Mouse (Mus musculus) ES-E14 (cell line): Measurements from ENCODE around the gene Frmd5. TPM values are rescaled to one million over a fixed set of nuclear protein-coding genes. Genes with fewer than 3 reads are reported as not detected.

Source experiments
- DNase-seq: peaks from one replicate; pipeline ENCODE4 v3.0.0-alpha.2; 2013; ENCODE audit warnings: low read depth, low spot score
- H3K27ac ChIP-seq: 2 replicates; pipeline ENCODE4 v1.5.1; 2012; ENCODE audit warnings: low read depth, mild to moderate bottlenecking, low read length, moderate library complexity, mixed read lengths; ENCODE audit not compliant: poor library complexity, insufficient read depth, severe bottlenecking
- H3K36me3 ChIP-seq: 2 replicates; pipeline ENCODE4 v1.6.1; 2012; ENCODE audit warnings: mild to moderate bottlenecking, low read length, moderate library complexity, mixed read lengths; ENCODE audit not compliant: control insufficient read depth, poor library complexity, insufficient read depth, severe bottlenecking
- H3K4me1 ChIP-seq, 2 experiments: fragments of 150-350 bp in 1 of 2; sonication (generic) in 1 of 2; 2 replicates each; pipeline ENCODE4 v1.6.1; 2012; ENCODE audit warnings: low read length in 2 of 2, mild to moderate bottlenecking in 1 of 2, mixed read lengths in 1 of 2; ENCODE audit not compliant: control insufficient read depth in 2 of 2, insufficient read depth in 2 of 2, poor library complexity in 1 of 2
- H3K4me3 ChIP-seq, 2 experiments: fragments of 150-350 bp in 1 of 2; sonication (generic) in 1 of 2; 2 replicates each; pipeline ENCODE4 v1.5.1; 2012; ENCODE audit warnings: low read length in 2 of 2, low read depth in 1 of 2, mild to moderate bottlenecking in 1 of 2, mixed read lengths in 1 of 2; ENCODE audit not compliant: insufficient read depth in 1 of 2, poor library complexity in 1 of 2, severe bottlenecking in 1 of 2
- H3K9ac ChIP-seq: 2 replicates; pipeline ENCODE4 v1.6.1; 2012; ENCODE audit warnings: low read depth, mild to moderate bottlenecking, low read length, mixed read lengths; ENCODE audit not compliant: poor library complexity, insufficient read depth, severe bottlenecking
- H3K9me3 ChIP-seq: fragments of 150-350 bp; sonication (generic); 2 replicates; pipeline ENCODE4 v1.6.1; 2012; ENCODE audit warnings: low read depth, mild to moderate bottlenecking, low read length; ENCODE audit not compliant: control insufficient read depth, insufficient read depth
- CHD2 ChIP-seq: IDR thresholded peaks from 2 replicates; pipeline ENCODE4 v1.6.1; 2014; ENCODE audit warnings: mild to moderate bottlenecking, low read depth, low read length, inconsistent platforms
- HCFC1 ChIP-seq: IDR thresholded peaks from 2 replicates; pipeline ENCODE4 v1.6.1; 2012; ENCODE audit warnings: low read length, inconsistent platforms, borderline replicate concordance; ENCODE audit not compliant: insufficient read depth
- MAFK ChIP-seq: IDR thresholded peaks from 2 replicates; pipeline ENCODE4 v1.6.1; 2014; ENCODE audit warnings: mild to moderate bottlenecking, low read depth, low read length, inconsistent platforms; ENCODE audit not compliant: insufficient read depth
- ZC3H11A ChIP-seq: IDR thresholded peaks from 2 replicates; pipeline ENCODE4 v1.6.1; 2012; ENCODE audit warnings: low read depth, mild to moderate bottlenecking, inconsistent platforms, low read length, borderline replicate concordance
- ZNF384 ChIP-seq: IDR thresholded peaks from 2 replicates; pipeline ENCODE4 v1.6.1; 2012; ENCODE audit warnings: low read depth, low read length, inconsistent platforms
- in situ Hi-C, 2 experiments: fragments of 600-800 bp; cut with MboI; formaldehyde crosslinking; loops; one replicate each; pipeline ENCODE4 v1.15.1; 2025; ENCODE audit warnings: low sequenced_read_pairs in 2 of 2, inconsistent platforms in 1 of 2; ENCODE audit not compliant: unreplicated experiment in 2 of 2
- total RNA-seq: library from RNA; depleted of rRNA; stranded (reverse); fragments of 300-350 nt; gene quantifications from 2 replicates; pipeline ENCODE4 v1.2.3, GENCODE M21; 2012

Frmd5 gene
- total RNA-seq, 1 experiment = 4.8 TPM

DNA sequence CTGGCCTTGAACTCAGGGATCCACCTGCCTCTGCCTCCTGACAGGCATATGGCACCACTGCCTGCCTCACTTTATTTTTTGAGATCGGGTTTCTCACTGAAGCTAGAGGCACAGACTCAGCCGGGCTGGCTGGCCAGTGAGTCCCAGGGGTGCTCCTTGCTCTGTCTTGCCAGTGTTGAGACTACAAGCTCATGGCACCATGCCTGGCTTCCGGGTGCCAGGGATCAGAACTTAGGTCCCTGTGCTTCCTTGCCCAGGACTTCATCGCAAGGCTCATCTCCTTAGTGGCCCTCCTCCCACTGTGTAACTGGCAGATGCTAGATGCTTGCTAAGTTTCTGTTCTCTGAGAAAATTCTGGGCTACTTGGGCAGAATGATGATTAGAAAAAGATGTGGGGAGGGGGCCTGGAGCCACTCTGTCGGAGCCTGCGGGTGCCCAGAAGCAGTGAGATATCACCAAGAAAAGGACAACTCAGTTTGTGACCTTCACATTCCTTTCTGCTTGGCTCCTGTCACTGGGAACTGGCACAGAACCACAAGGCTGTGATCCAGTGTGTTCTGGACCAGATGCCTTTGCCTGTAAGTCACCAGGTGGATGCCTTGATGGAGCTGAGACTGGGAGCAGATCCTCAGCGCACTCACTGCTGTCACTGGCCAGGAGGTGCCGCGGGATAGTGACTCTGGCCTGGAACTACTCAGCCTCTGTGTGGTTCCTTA, 192.2 kb downstream of the Frmd5 start:
- no peak overlapping the region for H3K9ac ChIP-seq
- H3K4me3 ChIP-seq = no peak overlapping the region
- H3K9me3 ChIP-seq = no peaks in the 10 kb centered on the region
- no peak overlapping the region for H3K27ac ChIP-seq
- TF ChIP-seq HCFC1 = no peak
- TF ChIP-seq ZNF384 = no peak
- no peak for TF ChIP-seq CHD2
- TF ChIP-seq ZC3H11A = no peak
- no peak for TF ChIP-seq MAFK
- in situ Hi-C loops = no loop called here
- no peak for DNase-seq
- peaks cover 0 to 11% of the 10 kb centered on the region in 2 experiments; a peak in 1 of 4 replicates for H3K4me1 ChIP-seq
- H3K36me3 ChIP-seq = no peaks in the 10 kb centered on the region

DNA sequence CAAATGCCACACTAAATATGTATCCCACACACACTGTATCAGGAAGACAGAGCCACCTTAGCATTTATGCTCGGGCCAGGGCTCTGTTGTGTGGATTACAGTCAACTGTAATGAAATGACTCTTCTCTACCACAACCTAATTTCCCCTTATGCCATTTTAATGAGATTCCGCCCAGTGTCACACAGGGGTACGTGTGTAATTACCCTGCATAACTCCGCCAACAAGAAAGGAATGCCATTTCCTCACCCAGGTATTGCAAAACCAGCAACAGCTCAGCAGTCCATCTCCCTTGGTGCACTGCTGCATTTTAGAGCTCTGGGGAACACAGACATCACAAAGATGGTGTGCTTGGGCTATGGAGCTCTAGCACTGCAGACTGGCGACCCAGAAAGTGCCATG, 194.8 kb downstream of the Frmd5 start:
- no peak for DNase-seq
- H3K36me3 ChIP-seq = no peaks in the 10 kb centered on the region
- no peaks in the 10 kb centered on the region for H3K9me3 ChIP-seq
- H3K9ac ChIP-seq = no peak overlapping the region
- no peak overlapping the region for H3K27ac ChIP-seq
- no peak for TF ChIP-seq ZNF384
- TF ChIP-seq MAFK = no peak
- no peak for TF ChIP-seq HCFC1
- no peak for TF ChIP-seq CHD2
- TF ChIP-seq ZC3H11A = no peak
- H3K4me3 ChIP-seq = no peak overlapping the region
- H3K4me1 ChIP-seq = peaks cover 0 to 11% of the 10 kb centered on the region in 2 experiments; a peak in 1 of 4 replicates
- in situ Hi-C loops = no loop called here

- in situ Hi-C loops = no loop called here
- Histone ChIP-seq H3K27ac (no peak overlapping the region), H3K9ac (no peak overlapping the region), H3K9me3 (no peaks in the 10 kb centered on the region), H3K4me3 (no peak overlapping the region), H3K36me3 (no peaks in the 10 kb centered on the region), H3K4me1 (peaks cover 0 to 11% of the 10 kb centered on the region in 2 experiments; a peak in 1 of 4 replicates)
- no peak for DNase-seq
- TF ChIP-seq MAFK (no peak), CHD2 (no peak), ZC3H11A (no peak), ZNF384 (no peak), HCFC1 (no peak)
These were observed 196.6 kb downstream of the Frmd5 start for GRCm38 (mm10) chr2:121610008-121610884.

DNA sequence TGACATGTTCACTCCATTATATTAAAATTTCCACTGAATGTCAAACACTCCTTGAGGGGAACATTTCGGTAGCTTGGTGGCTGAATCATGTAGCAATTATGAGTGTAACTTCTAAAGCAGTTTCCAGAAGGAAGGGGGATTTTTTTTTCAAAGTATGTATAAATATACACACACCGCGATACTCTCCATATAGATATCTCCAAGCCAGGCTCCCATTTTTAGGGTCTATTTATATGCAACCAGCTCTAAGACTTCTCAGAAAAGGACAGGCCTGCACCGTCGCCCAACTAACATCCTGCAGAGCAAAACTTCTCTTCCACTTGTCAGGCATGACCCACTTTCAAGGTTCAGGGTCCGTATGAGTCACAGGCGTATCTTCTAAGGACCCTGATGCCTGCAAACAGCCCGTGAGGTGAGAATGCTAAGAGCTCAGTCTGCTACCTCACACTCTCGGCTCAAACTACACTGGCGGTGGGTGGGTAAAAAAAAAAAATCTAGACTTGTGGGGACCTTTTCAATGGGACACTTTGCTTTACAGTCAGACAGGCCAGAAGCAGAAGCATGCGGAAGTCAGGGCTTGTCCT, 197.7 kb downstream of the Frmd5 start:
- no peak for DNase-seq
- peaks cover 0 to 11% of the 10 kb centered on the region in 2 experiments; a peak in 1 of 4 replicates for H3K4me1 ChIP-seq
- no peak overlapping the region for H3K9ac ChIP-seq
- TF ChIP-seq CHD2 (no peak), HCFC1 (no peak), ZC3H11A (no peak), ZNF384 (no peak), MAFK (no peak)
- H3K36me3 ChIP-seq = no peaks in the 10 kb centered on the region
- H3K9me3 ChIP-seq = no peaks in the 10 kb centered on the region
- H3K27ac ChIP-seq = no peak overlapping the region
- in situ Hi-C loops = no loop called here
- no peak overlapping the region for H3K4me3 ChIP-seq
